Mouse (Mus musculus): Measurements from ENCODE around the gene Cacng4.

Cacng4 gene

DNA sequence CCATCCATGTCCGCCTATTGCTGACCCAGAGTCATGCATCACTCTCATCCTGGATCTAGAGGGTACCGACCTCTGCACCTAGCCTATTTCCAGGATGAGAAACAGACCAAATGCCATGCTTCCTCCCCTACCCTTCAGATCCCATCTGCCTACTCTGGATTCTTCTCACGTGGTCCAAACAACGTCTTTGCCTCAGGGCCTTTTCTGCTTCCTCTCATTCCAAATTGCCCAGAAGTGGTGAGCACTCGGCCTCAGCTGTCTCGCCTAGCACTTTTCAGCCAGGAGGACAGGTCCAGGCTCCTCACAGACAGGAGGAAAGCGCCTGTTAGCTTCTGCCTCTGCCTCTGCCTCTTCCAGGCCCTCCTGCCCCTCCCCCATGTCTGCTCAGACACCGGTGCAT, 21.0 kb downstream of the Cacng4 start:
- in situ Hi-C loops (cut with MboI, MseI): no loop called here

DNA sequence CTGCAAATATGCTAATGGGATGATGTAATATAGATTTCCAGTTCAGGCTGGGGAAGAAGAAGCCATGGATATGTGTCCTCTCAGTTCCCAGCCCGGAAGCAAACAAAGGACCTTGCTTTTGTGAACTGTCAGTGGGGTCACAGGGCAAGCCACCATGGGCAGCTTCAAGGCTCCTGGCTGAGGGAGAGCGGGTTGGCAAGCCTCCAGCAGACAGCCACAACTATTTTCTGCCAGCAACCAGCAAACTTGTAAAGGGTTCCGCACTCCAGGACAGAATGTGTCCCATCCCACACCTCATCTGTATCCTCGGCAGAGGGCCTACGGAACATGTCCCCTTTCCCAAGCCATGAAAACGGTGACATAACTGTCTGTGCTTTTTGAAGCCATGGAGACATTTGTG, 22.4 kb downstream of the Cacng4 start:
- in situ Hi-C loops (cut with MboI, MseI): no loop called here

GRCm38 (mm10) chr11:107768361-107768760, 26.0 kb downstream of the Cacng4 start:
- in situ Hi-C loops (cut with MboI, MseI): no loop called here

- in situ Hi-C loops (cut with MboI, MseI): no loop called here
These were observed 27.4 kb downstream of the Cacng4 start for GRCm38 (mm10) chr11:107766932-107767331.

DNA sequence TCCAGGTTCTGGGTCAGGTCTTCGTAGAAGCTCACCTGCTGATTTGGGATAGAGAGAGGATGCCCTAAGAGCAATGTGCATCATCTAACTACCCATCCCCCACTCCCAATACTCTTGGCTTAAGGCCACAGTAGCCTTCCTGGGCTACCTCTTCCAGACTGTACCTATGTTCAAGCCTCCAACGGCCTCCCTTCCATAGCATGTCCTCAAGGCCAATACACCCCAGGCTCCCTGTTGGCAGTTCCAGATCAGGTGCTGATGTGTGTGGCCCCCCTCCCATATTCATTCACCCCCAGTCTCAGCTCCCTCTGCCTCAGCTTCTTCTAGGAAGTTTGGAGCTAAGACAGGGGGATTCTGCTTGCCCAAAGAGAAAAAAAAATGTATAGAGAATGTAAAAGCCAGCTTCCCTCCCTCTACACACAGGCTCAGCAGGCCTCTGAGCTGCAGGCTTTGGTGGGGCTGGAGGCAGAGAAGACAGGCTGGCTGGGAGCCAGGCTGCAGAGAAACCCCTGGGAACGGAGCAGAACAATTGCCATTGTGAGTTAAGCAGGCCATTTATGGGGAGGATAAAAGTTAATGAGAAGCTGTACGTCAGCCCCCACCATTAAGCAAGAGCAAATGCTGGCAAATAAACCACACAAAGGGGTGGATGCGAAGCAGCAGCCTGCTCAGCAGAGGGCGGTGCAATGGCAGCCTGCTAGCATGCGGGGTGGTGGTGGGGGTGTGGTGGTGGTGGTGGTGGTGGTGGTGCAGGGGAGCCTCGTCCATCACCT, 31.5 kb downstream of the Cacng4 start:
- in situ Hi-C loops (cut with MboI, MseI): no loop called here

GRCm38 (mm10) chr11:107761790-107762500, 32.4 kb downstream of the Cacng4 start:
- in situ Hi-C loops (cut with MboI, MseI): no loop called here

- in situ Hi-C loops (cut with MboI, MseI): no loop called here
These were observed 34.4 kb downstream of the Cacng4 start for GRCm38 (mm10) chr11:107760001-107760400.

GRCm38 (mm10) chr11:107759516-107759915, 34.8 kb downstream of the Cacng4 start:
- in situ Hi-C loops (cut with MboI, MseI): no loop called here

DNA sequence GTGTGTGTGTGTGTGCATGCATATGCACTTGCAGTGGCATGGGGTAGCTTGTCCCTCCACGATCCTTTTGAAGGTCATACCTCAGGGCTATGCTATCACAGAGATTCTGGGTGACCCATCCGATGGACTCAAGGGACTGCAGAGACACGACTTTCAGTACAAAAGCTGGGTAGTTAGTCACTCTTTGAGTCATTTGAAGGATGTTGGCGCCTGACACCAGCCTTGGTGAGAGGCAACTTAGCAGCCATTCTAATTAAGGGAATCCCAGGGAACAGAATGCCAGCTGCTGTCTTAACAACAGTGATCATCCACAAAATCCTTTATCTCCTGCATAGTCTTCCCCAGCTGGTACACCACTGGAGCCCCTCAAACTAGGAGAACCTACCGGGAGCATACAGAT, 45.2 kb downstream of the Cacng4 start:
- in situ Hi-C loops (cut with MboI, MseI): no loop called here

- in situ Hi-C loops (cut with MboI, MseI): no loop called here
These were observed 45.9 kb downstream of the Cacng4 start for GRCm38 (mm10) chr11:107748243-107749035.

DNA sequence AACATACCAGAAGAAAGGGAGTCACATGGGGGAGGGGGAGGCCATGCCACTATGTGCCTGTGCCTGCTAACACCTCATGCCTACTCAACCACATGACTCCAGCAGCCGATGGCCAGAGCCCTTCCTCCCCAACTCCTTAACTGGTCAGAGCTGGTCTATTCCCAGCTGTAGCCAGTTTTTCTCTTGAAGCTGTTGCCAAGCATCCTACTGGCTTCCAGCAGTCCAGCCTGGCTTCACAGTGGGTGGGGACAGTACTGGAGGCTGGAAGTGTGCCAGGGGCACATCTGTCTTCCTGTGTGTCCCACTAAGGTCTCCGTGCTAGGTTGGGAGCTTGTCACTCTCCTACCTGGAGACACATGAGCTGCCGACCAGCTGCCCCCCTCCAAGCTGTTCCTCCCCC, 51.3 kb downstream of the Cacng4 start:
- in situ Hi-C loops (cut with MboI, MseI): no loop called here

GRCm38 (mm10) chr11:107738418-107739099, 55.8 kb downstream of the Cacng4 start:
- in situ Hi-C loops (cut with MboI, MseI): no loop called here

- in situ Hi-C loops (cut with MboI, MseI): no loop called here
These were observed 56.5 kb downstream of the Cacng4 start for GRCm38 (mm10) chr11:107737886-107738285.

DNA sequence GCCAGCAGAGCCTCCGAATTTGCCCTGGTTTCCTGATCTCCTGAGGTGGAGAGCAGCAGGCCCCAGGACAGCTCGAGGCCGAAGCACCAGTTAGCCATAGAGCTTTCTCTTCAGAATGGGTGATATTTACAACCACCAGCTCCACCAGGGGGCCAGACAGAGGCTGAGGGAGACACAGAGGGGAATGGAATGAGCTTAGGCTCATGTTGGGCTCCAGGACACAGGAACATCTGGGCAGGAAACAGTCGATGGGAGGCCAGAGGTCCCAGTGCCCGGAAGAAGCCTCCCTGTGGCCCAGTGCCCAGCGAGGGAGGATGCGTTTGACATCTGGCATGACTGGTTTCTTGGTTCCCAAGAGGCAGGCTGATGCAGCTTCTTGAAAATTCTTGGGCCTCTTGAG, 60.2 kb downstream of the Cacng4 start:
- in situ Hi-C loops (cut with MboI, MseI): no loop called here

DNA sequence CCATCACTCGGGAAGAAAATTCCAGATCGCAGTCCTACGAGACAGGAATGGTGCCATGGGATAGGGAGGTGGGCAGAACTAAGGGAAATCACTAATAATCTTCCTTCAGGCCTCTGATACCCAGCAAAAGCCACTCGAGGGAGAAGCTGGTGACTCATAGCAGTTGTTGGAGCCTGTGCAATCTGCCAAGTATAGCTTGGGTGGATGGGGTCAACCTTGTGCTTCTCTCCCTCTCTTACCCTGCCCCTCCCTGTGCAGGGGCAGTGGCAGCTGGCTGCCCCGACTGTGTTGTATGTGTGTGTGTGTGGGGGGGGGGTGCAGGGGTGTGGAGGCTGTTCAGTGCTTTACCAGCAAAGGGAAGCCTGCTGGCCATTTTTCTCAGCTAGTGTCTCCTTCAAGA, 62.9 kb downstream of the Cacng4 start:
- in situ Hi-C loops (cut with MboI, MseI): no loop called here

- in situ Hi-C loops (cut with MboI, MseI): no loop called here
These were observed 63.4 kb downstream of the Cacng4 start for GRCm38 (mm10) chr11:107730940-107731339.

- in situ Hi-C loops (cut with MboI, MseI): no loop called here
These were observed 65.2 kb downstream of the Cacng4 start for GRCm38 (mm10) chr11:107729141-107729540.

GRCm38 (mm10) chr11:107728073-107728863, 66.1 kb downstream of the Cacng4 start:
- in situ Hi-C loops (cut with MboI, MseI): no loop called here

GRCm38 (mm10) chr11:107724603-107725002, 69.8 kb downstream of the Cacng4 start:
- in situ Hi-C loops (cut with MboI, MseI): no loop called here

- in situ Hi-C loops (cut with MboI, MseI): no loop called here
These were observed 73.3 kb downstream of the Cacng4 start for GRCm38 (mm10) chr11:107721057-107721456.
